Mouse (Mus musculus): Measurements from ENCODE around the gene Slc30a3. TPM values are rescaled to one million over a fixed set of nuclear protein-coding genes. Genes with fewer than 3 reads are reported as not detected.
"Not testable (repeated sequence)": the region's sequence is repeated elsewhere in the genome, so short reads cannot be mapped to it uniquely, and the experiment has no call there.

The Slc30a3 gene
- polyA plus RNA-seq, 1 experiment, result not detected

GRCm38 (mm10) chr5:31080795-31081164, 27.3 kb downstream of the Slc30a3 start:
- H3K27ac ChIP-seq (ENCODE audit: insufficient read depth, low read length), result no peak overlapping the region
- TF ChIP-seq POLR2A (IDR thresholded peaks at IDR 0.05; ENCODE audit: low read depth, low read length) (no peak), CTCF (IDR thresholded peaks at IDR 0.05; ENCODE audit: borderline replicate concordance, insufficient read depth, low read length) (no peak)
- no peak overlapping the region for H3K4me3 ChIP-seq (ENCODE audit: insufficient read depth, low read length)
- no peaks in the 10 kb centered on the region for H3K4me1 ChIP-seq (ENCODE audit: control insufficient read depth, insufficient read depth, low read length)

GRCm38 (mm10) chr5:31080059-31080794, 27.8 kb downstream of the Slc30a3 start:
- TF ChIP-seq CTCF (IDR thresholded peaks at IDR 0.05; ENCODE audit: borderline replicate concordance, insufficient read depth, low read length) (no peak), POLR2A (IDR thresholded peaks at IDR 0.05; ENCODE audit: low read depth, low read length) (no peak)
- Histone ChIP-seq H3K4me3 (ENCODE audit: insufficient read depth, low read length) (no peak overlapping the region), H3K4me1 (ENCODE audit: control insufficient read depth, insufficient read depth, low read length) (no peaks in the 10 kb centered on the region), H3K27ac (ENCODE audit: insufficient read depth, low read length) (no peak overlapping the region)

GRCm38 (mm10) chr5:31076346-31076745, 31.7 kb downstream of the Slc30a3 start:
- Histone ChIP-seq H3K4me3 (ENCODE audit: insufficient read depth, low read length) (no peak overlapping the region), H3K4me1 (ENCODE audit: control insufficient read depth, insufficient read depth, low read length) (no peaks in the 10 kb centered on the region), H3K27ac (ENCODE audit: insufficient read depth, low read length) (no peak overlapping the region)
- TF ChIP-seq POLR2A (IDR thresholded peaks at IDR 0.05; ENCODE audit: low read depth, low read length) (no peak), CTCF (IDR thresholded peaks at IDR 0.05; ENCODE audit: borderline replicate concordance, insufficient read depth, low read length) (no peak)

- TF ChIP-seq POLR2A (IDR thresholded peaks at IDR 0.05; ENCODE audit: low read depth, low read length) (no peak), CTCF (IDR thresholded peaks at IDR 0.05; ENCODE audit: borderline replicate concordance, insufficient read depth, low read length) (no peak)
- Histone ChIP-seq H3K4me3 (ENCODE audit: insufficient read depth, low read length) (no peak overlapping the region), H3K4me1 (ENCODE audit: control insufficient read depth, insufficient read depth, low read length) (no peaks in the 10 kb centered on the region), H3K27ac (ENCODE audit: insufficient read depth, low read length) (no peak overlapping the region)
Observed at GRCm38 (mm10) chr5:31073176-31073575, 34.9 kb downstream of the Slc30a3 start.

GRCm38 (mm10) chr5:31071821-31072220, 36.2 kb downstream of the Slc30a3 start:
- TF ChIP-seq CTCF (IDR thresholded peaks at IDR 0.05; ENCODE audit: borderline replicate concordance, insufficient read depth, low read length) (no peak), POLR2A (IDR thresholded peaks at IDR 0.05; ENCODE audit: low read depth, low read length) (no peak)
- Histone ChIP-seq H3K27ac (ENCODE audit: insufficient read depth, low read length) (no peak overlapping the region), H3K4me1 (ENCODE audit: control insufficient read depth, insufficient read depth, low read length) (no peaks in the 10 kb centered on the region), H3K4me3 (ENCODE audit: insufficient read depth, low read length) (no peak overlapping the region)

GRCm38 (mm10) chr5:31071059-31071458, 37.0 kb downstream of the Slc30a3 start:
- no peak overlapping the region for H3K4me3 ChIP-seq (ENCODE audit: insufficient read depth, low read length)
- H3K4me1 ChIP-seq (ENCODE audit: control insufficient read depth, insufficient read depth, low read length), result no peaks in the 10 kb centered on the region
- no peak overlapping the region for H3K27ac ChIP-seq (ENCODE audit: insufficient read depth, low read length)
- no peak for TF ChIP-seq POLR2A (IDR thresholded peaks at IDR 0.05; ENCODE audit: low read depth, low read length)
- no peak for TF ChIP-seq CTCF (IDR thresholded peaks at IDR 0.05; ENCODE audit: borderline replicate concordance, insufficient read depth, low read length)

- no peaks in the 10 kb centered on the region for H3K4me1 ChIP-seq (ENCODE audit: control insufficient read depth, insufficient read depth, low read length)
- no peak overlapping the region for H3K27ac ChIP-seq (ENCODE audit: insufficient read depth, low read length)
- no peak for TF ChIP-seq CTCF (IDR thresholded peaks at IDR 0.05; ENCODE audit: borderline replicate concordance, insufficient read depth, low read length)
- TF ChIP-seq POLR2A (IDR thresholded peaks at IDR 0.05; ENCODE audit: low read depth, low read length), result no peak
- no peak overlapping the region for H3K4me3 ChIP-seq (ENCODE audit: insufficient read depth, low read length)
Observed at GRCm38 (mm10) chr5:31069810-31070209, 38.2 kb downstream of the Slc30a3 start.

GRCm38 (mm10) chr5:31055216-31056140, 52.6 kb downstream of the Slc30a3 start:
- Histone ChIP-seq H3K27ac (ENCODE audit: insufficient read depth, low read length) (peak overlapping the region; percentile 35), H3K4me1 (ENCODE audit: control insufficient read depth, insufficient read depth, low read length) (peaks cover 3% of the 10 kb centered on the region; the same call in 1 of the 2 replicates), H3K4me3 (ENCODE audit: insufficient read depth, low read length) (peak overlapping the region; percentile 69)
- TF ChIP-seq CTCF (IDR thresholded peaks at IDR 0.05; ENCODE audit: borderline replicate concordance, insufficient read depth, low read length) (no peak), POLR2A (IDR thresholded peaks at IDR 0.05; ENCODE audit: low read depth, low read length) (no peak)

GRCm38 (mm10) chr5:31054261-31055215, 53.5 kb downstream of the Slc30a3 start, which contains the start of gene Cad:
Gene Cad, plus strand, starts transcription at chr5:31054780.
- Histone ChIP-seq H3K4me1 (ENCODE audit: control insufficient read depth, insufficient read depth, low read length) (peaks cover 3% of the 10 kb centered on the region; the same call in 1 of the 2 replicates), H3K27ac (ENCODE audit: insufficient read depth, low read length) (peak within 1 kb of the TSS; percentile 35), H3K4me3 (ENCODE audit: insufficient read depth, low read length) (peak within 1 kb of the TSS; percentile 69)
- TF ChIP-seq CTCF (IDR thresholded peaks at IDR 0.05; ENCODE audit: borderline replicate concordance, insufficient read depth, low read length) (0 out of 2 replicates have a peak, but pooled peaks have one; percentile 15), POLR2A (IDR thresholded peaks at IDR 0.05; ENCODE audit: low read depth, low read length) (peak; percentile 93)

- not testable (repeated sequence) for H3K4me3 ChIP-seq (ENCODE audit: insufficient read depth, low read length); H3K4me1 ChIP-seq (ENCODE audit: control insufficient read depth, insufficient read depth, low read length); H3K27ac ChIP-seq (ENCODE audit: insufficient read depth, low read length)
Observed at GRCm38 (mm10) chr5:31053728-31054127, 54.3 kb downstream of the Slc30a3 start.

Data from embryonic fibroblast, embryonic 13.5 days (primary cell).